Mouse (Mus musculus): ENCODE data around the gene Gm12117. TPM values are rescaled to one million over a fixed set of nuclear protein-coding genes. Genes with fewer than 3 reads are reported as not detected.

Gene Gm12117
- polyA plus RNA-seq, 1 experiment from 2014 or later = not detected

GRCm38 (mm10) chr11:33234134-33234533 is 42.4 kb downstream of the Gm12117 start:
- ATAC-seq (ENCODE audit: low read depth) (no peak), DNase-seq (no peak)
- no peak overlapping the region for H3K4me2 ChIP-seq
- H3K9ac ChIP-seq = no peak overlapping the region
- no peaks in the 10 kb centered on the region for H3K36me3 ChIP-seq
- no peak overlapping the region for H3K4me3 ChIP-seq (replicated peaks)
- no peaks in the 10 kb centered on the region for H3K9me3 ChIP-seq (replicated peaks)
- no peak overlapping the region for H3K27ac ChIP-seq
- H3K4me1 ChIP-seq (replicated peaks) = no peaks in the 10 kb centered on the region
- WGBS (ENCODE audit: insufficient replicate concordance) = 66% methylated on average over 3 of the region's 3 CpGs
- no peaks in the 10 kb centered on the region for H3K27me3 ChIP-seq

GRCm38 (mm10) chr11:33232056-33232455 is 44.5 kb downstream of the Gm12117 start:
- no peaks in the 10 kb centered on the region for H3K4me1 ChIP-seq (replicated peaks)
- H3K27me3 ChIP-seq = no peaks in the 10 kb centered on the region
- no peak overlapping the region for H3K4me3 ChIP-seq (replicated peaks)
- H3K9me3 ChIP-seq (replicated peaks) = no peaks in the 10 kb centered on the region
- 74% methylated on average over 5 of the region's 5 CpGs for WGBS (ENCODE audit: insufficient replicate concordance)
- H3K9ac ChIP-seq = no peak overlapping the region
- no peak overlapping the region for H3K27ac ChIP-seq
- ATAC-seq (ENCODE audit: low read depth) (no peak), DNase-seq (no peak)
- H3K4me2 ChIP-seq = no peak overlapping the region
- no peaks in the 10 kb centered on the region for H3K36me3 ChIP-seq

GRCm38 (mm10) chr11:33228186-33228585 is 48.4 kb downstream of the Gm12117 start:
- Histone ChIP-seq H3K9ac (no peak overlapping the region), H3K9me3 (replicated peaks) (no peaks in the 10 kb centered on the region), H3K4me1 (replicated peaks) (no peaks in the 10 kb centered on the region), H3K27ac (no peak overlapping the region), H3K4me2 (no peak overlapping the region), H3K27me3 (no peaks in the 10 kb centered on the region), H3K4me3 (replicated peaks) (no peak overlapping the region), H3K36me3 (no peaks in the 10 kb centered on the region)
- DNase-seq (no peak), ATAC-seq (ENCODE audit: low read depth) (no peak)
- WGBS (ENCODE audit: insufficient replicate concordance) = 43% methylated on average over 2 of the region's 2 CpGs

- H3K9me3 ChIP-seq (replicated peaks) = no peaks in the 10 kb centered on the region
- H3K36me3 ChIP-seq = no peaks in the 10 kb centered on the region
- H3K27ac ChIP-seq = no peak overlapping the region
- WGBS (ENCODE audit: insufficient replicate concordance) = 71% methylated on average over 8 of the region's 8 CpGs
- H3K4me1 ChIP-seq (replicated peaks) = peaks cover 3% of the 10 kb centered on the region; the same call in 1 of the 2 replicates
- DNase-seq = no peak
- H3K4me3 ChIP-seq (replicated peaks) = no peak overlapping the region
- no peaks in the 10 kb centered on the region for H3K27me3 ChIP-seq
- H3K4me2 ChIP-seq = no peak overlapping the region
- H3K9ac ChIP-seq = no peak overlapping the region
- no peak for ATAC-seq (ENCODE audit: low read depth)
These were observed 50.0 kb downstream of the Gm12117 start for GRCm38 (mm10) chr11:33226516-33226915.

Other genes with a start within 250 kb of the Gm12117 start
- gene Fgf18, start 129.3 kb downstream of the Gm12117 start, polyA plus RNA-seq (2015; fragmentation: Nextera tagmentation; extraction: Ambion mirVana) = 0.33 and 0.37 TPM in 2 replicates
- 964 and 1,030 TPM in 2 replicates for gene Npm1, start 113.5 kb downstream of the Gm12117 start, polyA plus RNA-seq (2015; fragmentation: Nextera tagmentation; extraction: Ambion mirVana)
- not detected in 2 replicates for gene Tlx3, start 73.1 kb downstream of the Gm12117 start, polyA plus RNA-seq (2015; fragmentation: Nextera tagmentation; extraction: Ambion mirVana)
- 3.3 and 4.3 TPM in 2 replicates for gene Ranbp17, start 237.0 kb upstream of the Gm12117 start, polyA plus RNA-seq (2015; fragmentation: Nextera tagmentation; extraction: Ambion mirVana)